Mouse (Mus musculus) G1E (cell line): ENCODE results near the gene B230219D22Rik. TPM values are rescaled to one million over a fixed set of nuclear protein-coding genes. Genes with fewer than 3 reads are reported as not detected.

Experiments
- ATAC-seq: 2 replicates; pipeline ENCODE4 v1.8.0; 2016; ENCODE audit warnings: mild to moderate bottlenecking; ENCODE audit not compliant: insufficient number of reproducible peaks, poor library complexity, low FRiP score, severe bottlenecking; ENCODE audit errors: extremely low read depth
- DNase-seq: peaks from one replicate; pipeline ENCODE4 v3.0.0; 2012; ENCODE audit warnings: low spot score
- H3K27me3 ChIP-seq: 2 replicates; pipeline ENCODE4 v1.6.1; 2012; ENCODE audit warnings: mild to moderate bottlenecking, low read length, inconsistent platforms; ENCODE audit not compliant: insufficient read depth
- H3K36me3 ChIP-seq: replicated peaks from 2 replicates; pipeline ENCODE3; 2012; ENCODE audit warnings: mild to moderate bottlenecking, inconsistent platforms
- H3K4me1 ChIP-seq: 2 replicates; pipeline ENCODE4 v1.6.1; 2012; ENCODE audit warnings: low read depth, low read length, inconsistent platforms, mixed read lengths; ENCODE audit not compliant: insufficient read depth
- H3K4me3 ChIP-seq: 2 replicates; pipeline ENCODE4 v1.5.1; 2012; ENCODE audit warnings: low read depth, mild to moderate bottlenecking, inconsistent platforms, low read length, moderate library complexity, mixed read lengths
- H3K9me3 ChIP-seq: replicated peaks from 2 replicates; pipeline ENCODE4 v1.6.1; 2012; ENCODE audit warnings: inconsistent platforms
- CTCF ChIP-seq: IDR thresholded peaks from 2 replicates; pipeline ENCODE4 v1.5.1; 2012; ENCODE audit warnings: low read depth, low read length, inconsistent platforms, mixed read lengths
- GATA1 ChIP-seq: IDR thresholded peaks from 2 replicates; pipeline ENCODE4 v1.6.1; 2012; ENCODE audit warnings: borderline replicate concordance, low read length, inconsistent platforms, mixed read lengths
- GATA2 ChIP-seq: IDR thresholded peaks from 2 replicates; pipeline ENCODE4 v1.6.1; 2012; ENCODE audit warnings: low read depth, low read length, inconsistent platforms, borderline replicate concordance
- POLR2AphosphoS5 ChIP-seq: IDR thresholded peaks from 2 replicates; pipeline ENCODE4 v1.6.1; 2012; ENCODE audit warnings: low read depth, low read length, inconsistent platforms; ENCODE audit not compliant: insufficient replicate concordance
- TAL1 ChIP-seq: conservative IDR thresholded peaks from 2 replicates; pipeline ENCODE4 v1.6.1; 2012; ENCODE audit warnings: low read depth, low read length, inconsistent platforms, mixed read lengths
- polyA plus RNA-seq: library from polyadenylated mRNA; stranded (reverse); fragments of >175 nt; gene quantifications from 2 replicates; pipeline ENCODE4 v1.2.3, GENCODE M21; 2012
- total RNA-seq, 2 experiments: library from RNA; stranded (forward) in 1 of 2; stranded (reverse) in 1 of 2; fragments of 200-1000 nt in 1 of 2; fragments of >200 nt in 1 of 2; fragmentation: Nextera tagmentation in 1 of 2; gene quantifications; 2 replicates each; pipeline ENCODE4 v1.2.3; 2014 to 2017

The B230219D22Rik gene
- total and polyA plus RNA-seq, 3 experiments, result 28.2 to 84.0 (median 64.2) TPM

- 0 out of 2 replicates have a peak, but pooled peaks cover 2% of the 10 kb centered on the region for H3K9me3 ChIP-seq
- DNase-seq (no peak), ATAC-seq (no peak)
- no peak overlapping the region for H3K4me3 ChIP-seq
- TF ChIP-seq GATA2 (no peak), CTCF (no peak), GATA1 (no peak), POLR2AphosphoS5 (no peak), TAL1 (no peak)
- H3K27me3 ChIP-seq, result no peaks in the 10 kb centered on the region
- H3K36me3 ChIP-seq, result peaks cover 70% of the 10 kb centered on the region
- peaks cover 13% of the 10 kb centered on the region for H3K4me1 ChIP-seq
Measured at GRCm38 (mm10) chr13:55704301-55704700, 11.4 kb downstream of the B230219D22Rik start.

DNA sequence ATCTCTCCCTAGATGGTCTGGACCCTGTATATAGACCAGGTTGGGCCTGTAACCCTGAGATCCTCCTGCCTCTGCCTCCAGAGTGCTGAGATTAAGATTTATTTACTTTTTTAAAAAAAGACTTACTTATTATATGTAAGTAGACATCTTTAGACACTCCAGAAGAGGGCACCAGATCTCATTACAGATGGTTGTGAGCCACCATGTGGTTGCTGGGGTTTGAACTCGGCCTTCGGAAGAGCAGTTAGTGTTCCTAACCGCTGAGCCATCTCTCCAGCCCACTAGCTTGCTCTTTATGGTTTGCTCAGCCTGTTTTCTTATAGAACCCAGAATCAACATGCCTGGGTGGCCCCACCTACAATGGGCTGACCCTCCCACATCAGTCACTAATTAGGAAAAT lies 19.9 kb downstream of the B230219D22Rik start:
- no peak overlapping the region for H3K4me3 ChIP-seq
- H3K36me3 ChIP-seq, result peaks cover 17% of the 10 kb centered on the region
- H3K27me3 ChIP-seq, result no peaks in the 10 kb centered on the region
- ATAC-seq, result no peak
- peaks cover 26% of the 10 kb centered on the region for H3K4me1 ChIP-seq
- H3K9me3 ChIP-seq, result no peaks in the 10 kb centered on the region
- TF ChIP-seq GATA1, result no peak
- no peak for TF ChIP-seq GATA2
- no peak for TF ChIP-seq TAL1
- no peak for TF ChIP-seq POLR2AphosphoS5
- TF ChIP-seq CTCF, result no peak
- no peak for DNase-seq

- peaks cover 24% of the 10 kb centered on the region for H3K4me1 ChIP-seq
- DNase-seq (peak; percentile 96), ATAC-seq (peak; percentile 62)
Measured at GRCm38 (mm10) chr13:55714501-55715166, 21.7 kb downstream of the B230219D22Rik start, which contains the start of gene Txndc15. Gene Txndc15, plus strand, starts transcription at chr13:55714650.

DNA sequence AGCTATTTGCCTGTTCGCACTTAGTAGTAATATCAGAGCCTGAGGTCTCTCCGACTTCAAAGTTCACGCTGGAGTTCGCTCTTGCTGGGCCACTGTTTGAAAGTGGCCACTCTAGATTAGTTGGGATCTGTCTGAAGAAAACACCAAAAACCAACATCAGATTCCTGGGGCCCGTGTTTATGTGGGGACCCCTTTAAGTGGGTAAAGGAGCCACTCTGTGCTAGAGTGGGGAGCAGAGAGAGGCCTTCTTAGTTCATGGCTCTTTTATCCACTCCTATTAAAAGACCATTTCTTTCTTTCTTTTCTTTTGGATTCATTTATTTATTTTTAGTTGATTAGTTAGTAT lies 22.2 kb downstream of the B230219D22Rik start:
- no peaks in the 10 kb centered on the region for H3K27me3 ChIP-seq
- ATAC-seq (no peak), DNase-seq (peak; percentile 10)
- H3K4me1 ChIP-seq, result peaks cover 24% of the 10 kb centered on the region
- H3K4me3 ChIP-seq, result peak overlapping the region; percentile 97
- H3K36me3 ChIP-seq, result peaks cover 36% of the 10 kb centered on the region
- no peak for TF ChIP-seq POLR2AphosphoS5
- no peak for TF ChIP-seq GATA2
- TF ChIP-seq GATA1, result no peak
- TF ChIP-seq CTCF, result no peak
- TF ChIP-seq TAL1, result no peak
- H3K9me3 ChIP-seq, result no peaks in the 10 kb centered on the region

More at GRCm38 (mm10) chr13:55714501-55715166, 21.7 kb downstream of the B230219D22Rik start, which contains the start of gene Txndc15:
- TF ChIP-seq POLR2AphosphoS5 (no peak), CTCF (no peak), GATA1 (no peak), TAL1 (no peak), GATA2 (no peak)
- Histone ChIP-seq H3K36me3 (peaks cover 31% of the 10 kb centered on the region), H3K9me3 (no peaks in the 10 kb centered on the region), H3K4me3 (peak within 1 kb of the TSS; percentile 97), H3K27me3 (no peaks in the 10 kb centered on the region)

GRCm38 (mm10) chr13:55715908-55716510 lies 23.1 kb downstream of the B230219D22Rik start:
- peaks cover 43% of the 10 kb centered on the region for H3K36me3 ChIP-seq
- peaks cover 24% of the 10 kb centered on the region for H3K4me1 ChIP-seq
- no peaks in the 10 kb centered on the region for H3K9me3 ChIP-seq
- TF ChIP-seq CTCF, result no peak
- no peak for TF ChIP-seq GATA2
- TF ChIP-seq TAL1, result no peak
- no peak for TF ChIP-seq GATA1
- TF ChIP-seq POLR2AphosphoS5, result no peak
- no peak overlapping the region; the same call in 1 of the 2 replicates for H3K4me3 ChIP-seq
- H3K27me3 ChIP-seq, result no peaks in the 10 kb centered on the region
- ATAC-seq (no peak), DNase-seq (no peak)

DNA sequence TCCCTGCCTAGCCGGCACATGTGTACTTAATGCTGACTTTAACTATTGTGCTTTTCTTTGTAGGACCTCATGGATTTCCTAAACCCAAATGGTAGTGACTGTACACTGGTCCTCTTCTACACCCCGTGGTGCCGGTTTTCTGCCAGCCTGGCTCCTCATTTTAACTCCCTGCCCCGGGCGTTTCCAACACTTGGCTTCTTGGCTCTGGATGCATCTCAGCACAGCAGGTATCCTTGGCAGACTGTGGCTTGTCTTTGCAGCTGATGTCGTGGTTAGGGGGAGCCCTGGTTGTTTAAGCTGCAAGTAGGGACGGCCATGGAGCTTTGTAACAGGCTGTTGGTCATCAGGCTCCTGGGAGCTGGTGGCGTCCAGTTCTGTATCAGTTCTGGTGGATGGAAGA lies 28.6 kb downstream of the B230219D22Rik start:
- TF ChIP-seq POLR2AphosphoS5 (no peak), TAL1 (no peak), GATA2 (no peak), CTCF (no peak), GATA1 (no peak)
- ATAC-seq (no peak), DNase-seq (no peak)
- H3K9me3 ChIP-seq, result no peaks in the 10 kb centered on the region
- H3K4me1 ChIP-seq, result peaks cover 6% of the 10 kb centered on the region
- peaks cover 87% of the 10 kb centered on the region for H3K36me3 ChIP-seq
- H3K4me3 ChIP-seq, result no peak overlapping the region
- no peaks in the 10 kb centered on the region for H3K27me3 ChIP-seq
